Mouse (Mus musculus) lung, postnatal 14 days (tissue): ENCODE results near the gene Gm21440.
"Not testable (repeated sequence)": the region's sequence is repeated elsewhere in the genome, so short reads cannot be mapped to it uniquely, and the experiment has no call there.

Source experiments
- DNase-seq: peaks from one replicate; pipeline ENCODE4 v3.0.0; 2021

The Gm21440 gene

DNA sequence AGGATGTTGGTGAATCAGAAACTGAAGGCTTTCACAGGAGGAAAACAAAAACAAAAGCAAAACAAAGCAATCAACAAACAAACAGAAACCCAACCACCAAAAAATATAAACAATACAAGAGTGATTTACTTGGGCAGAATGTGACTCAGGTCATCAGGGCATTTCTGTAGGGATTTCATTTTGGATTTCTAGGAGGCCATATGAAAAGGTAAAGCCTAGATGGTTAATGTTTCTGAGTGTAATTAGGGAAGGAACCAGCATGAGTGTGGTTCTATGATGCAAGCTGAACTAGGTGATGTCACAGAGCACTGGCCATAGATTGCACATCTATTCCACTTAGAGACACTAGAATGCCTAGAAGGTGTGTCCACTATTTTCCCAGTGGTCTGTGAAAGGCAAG lies at the start of gene Gm21440, which contains the start of gene Gm21454:
Gene Gm21440, plus strand, starts transcription at position 301 of the 400 bp plus-strand sequence.
Gene Gm21454, plus strand, starts transcription at position 352 of the 400 bp plus-strand sequence.
- DNase-seq: not testable (repeated sequence)

DNA sequence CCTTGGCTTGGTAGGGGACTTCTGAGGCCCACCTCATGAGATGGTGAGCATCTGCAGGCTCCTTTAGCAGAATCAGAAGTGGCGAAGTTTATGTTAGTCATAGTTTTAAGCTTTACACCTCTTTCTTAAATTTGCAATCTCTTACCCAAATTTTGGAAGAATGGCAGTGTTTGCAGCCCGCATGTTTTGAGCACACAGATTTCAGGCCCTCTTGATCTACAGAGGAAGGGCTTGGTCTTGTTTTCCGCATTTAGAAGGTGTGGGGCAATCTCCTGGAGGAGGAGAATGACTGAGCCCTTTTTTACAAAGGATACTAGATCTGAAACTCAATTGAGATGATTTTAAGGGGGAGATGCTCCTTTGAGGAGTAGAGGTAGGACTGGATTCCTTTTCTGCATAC lies 28.4 kb upstream of the Gm21440 start, which contains the start of gene Gm21828:
Gene Gm21828, minus strand, starts transcription at position 101 of the 400 bp plus-strand sequence.
- not testable (repeated sequence) for DNase-seq
